In the genomic region with DNA sequence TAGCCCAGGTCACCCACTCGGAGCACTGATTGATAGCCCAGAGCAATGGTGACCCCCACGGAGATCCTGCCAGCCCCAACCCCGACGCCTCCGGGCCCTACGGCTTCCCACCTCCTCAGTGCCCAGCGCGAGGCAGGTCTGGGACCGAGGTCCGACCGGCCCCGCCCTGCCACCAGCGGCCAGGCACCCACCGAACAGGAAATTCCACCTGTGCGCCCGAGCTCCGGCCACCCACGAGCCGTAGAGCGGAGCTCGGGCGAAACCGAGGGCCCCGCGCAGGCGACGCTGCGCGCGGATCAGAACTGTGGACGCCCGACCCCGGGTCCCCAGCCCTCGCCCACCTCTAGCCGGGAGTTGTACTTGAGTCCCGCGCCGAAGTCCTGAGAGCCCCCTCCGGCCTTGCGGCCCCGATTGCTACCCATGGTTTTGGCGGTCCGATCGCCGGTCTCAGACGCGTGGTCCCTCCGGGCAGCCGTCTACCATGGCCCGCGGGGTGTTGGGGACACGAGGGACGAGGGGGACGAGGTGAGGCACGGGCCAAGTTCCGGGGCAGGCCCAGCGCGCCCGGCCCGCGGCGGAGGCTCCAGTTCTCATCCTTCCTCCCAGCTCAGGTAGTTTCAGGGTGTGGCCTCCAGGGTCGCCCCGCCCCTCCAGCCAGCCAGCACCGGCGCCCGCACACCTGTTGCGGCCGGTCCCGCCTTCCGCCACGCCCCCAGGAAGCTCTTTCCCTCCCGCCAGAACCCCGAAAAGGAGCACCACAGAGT, we compare ENCODE assay signal across 8 mouse cellular contexts. TPM values are rescaled to one million over a fixed set of nuclear protein-coding genes. Genes with fewer than 3 reads are reported as not detected.
DNase-seq lines count a peak whose midpoint lies in the region; ATAC-seq and TF ChIP-seq lines count a peak whose summit lies in the region.

A gene (minus strand): TSS at position 649 of the 764 bp plus-strand sequence.

- peak; percentile 36; the same call in 1 of the 2 replicates for ATAC-seq in hindbrain, embryonic 15.5 days (ENCODE audit: low FRiP score, low read depth)
- peak; percentile 45; the same call in 1 of the 2 replicates for ATAC-seq in midbrain, postnatal 0 days (ENCODE audit: low FRiP score)

- H3K27me3 ChIP-seq in hindbrain, embryonic 15.5 days, result peaks cover 54% of the 10 kb centered on the region
- H3K27me3 ChIP-seq in liver, adult 2 months (ENCODE audit: control insufficient read depth, insufficient read depth, low read length), result peaks cover 9% of the 10 kb centered on the region
- peaks cover 21% of the 10 kb centered on the region for H3K27me3 ChIP-seq in midbrain, postnatal 0 days (ENCODE audit: insufficient read depth, low read length)

- H3K9me3 ChIP-seq in hindbrain, embryonic 15.5 days, result no peaks in the 10 kb centered on the region
- H3K9me3 ChIP-seq in midbrain, postnatal 0 days (ENCODE audit: low read length), result no peaks in the 10 kb centered on the region

- no peaks in the 10 kb centered on the region for H3K36me3 ChIP-seq in hindbrain, embryonic 15.5 days
- H3K36me3 ChIP-seq in liver, adult 2 months (ENCODE audit: control insufficient read depth, insufficient read depth, low read length), result no peaks in the 10 kb centered on the region
- no peaks in the 10 kb centered on the region for H3K36me3 ChIP-seq in midbrain, postnatal 0 days (ENCODE audit: insufficient read depth, low read length)

- H3K79me2 ChIP-seq in liver, adult 2 months (ENCODE audit: control insufficient read depth, insufficient read depth, low read length), result no peaks in the 10 kb centered on the region

- DNase-seq in cerebellum, postnatal 10 days, result peak; percentile 41 to 50
- no peak for DNase-seq in cerebellum, postnatal 4 days (ENCODE audit: low spot score in 2 of 2)
- DNase-seq in liver, adult 2 months (ENCODE audit: extremely low read depth, low read depth, low spot score), result no peak
- no peak for DNase-seq in midbrain, postnatal 0 days (ENCODE audit: low spot score)
- DNase-seq in thymus, postnatal 14 days, result peak; percentile 70
- DNase-seq in frontal cortex, postnatal 36 days (ENCODE audit: low spot score in 2 of 2), result no peak

- TF ChIP-seq CTCF in cortical plate, adult 2 months (IDR thresholded peaks at IDR 0.05; ENCODE audit: extremely low read depth, insufficient read depth, low read length), result no peak
- no peak for TF ChIP-seq CTCF in liver, adult 2 months (IDR thresholded peaks at IDR 0.05; ENCODE audit: low read depth, low read length)
- no peak for TF ChIP-seq CTCF in midbrain, postnatal 0 days (IDR thresholded peaks at IDR 0.05)

- no peak within 1 kb of the TSS for H3K27ac ChIP-seq in cortical plate, adult 2 months (ENCODE audit: insufficient read depth, low read length)
- H3K27ac ChIP-seq in hindbrain, embryonic 15.5 days (replicated peaks), result no peak within 1 kb of the TSS
- no peak within 1 kb of the TSS for H3K27ac ChIP-seq in liver, adult 2 months (replicated peaks; ENCODE audit: insufficient read depth, low read depth, low read length)
- H3K27ac ChIP-seq in midbrain, postnatal 0 days (ENCODE audit: low read depth, low read length), result no peak within 1 kb of the TSS

- under 1% methylated on average over 73 of the region's 74 CpGs for WGBS in hindbrain, embryonic 15.5 days
- WGBS in liver, adult 2 months, result 1% methylated on average over 74 of the region's 74 CpGs
- under 1% methylated on average over 64 of the region's 74 CpGs for WGBS in midbrain, postnatal 0 days

- H3K4me3 ChIP-seq in cortical plate, adult 2 months (ENCODE audit: insufficient read depth, low read length), result peak within 1 kb of the TSS; percentile 15; the same call in 1 of the 2 replicates
- peak within 1 kb of the TSS; percentile 45 for H3K4me3 ChIP-seq in hindbrain, embryonic 15.5 days
- H3K4me3 ChIP-seq in liver, adult 2 months (ENCODE audit: insufficient read depth, low read depth, low read length), result peak within 1 kb of the TSS; percentile 59; the same call in 1 of the 2 replicates
- H3K4me3 ChIP-seq in midbrain, postnatal 0 days (ENCODE audit: low read depth, low read length), result peak within 1 kb of the TSS; percentile 47

- H3K4me1 ChIP-seq in cortical plate, adult 2 months (ENCODE audit: control insufficient read depth, insufficient read depth, low read length), result no peaks in the 10 kb centered on the region; the same call in 1 of the 2 replicates
- H3K4me1 ChIP-seq in hindbrain, embryonic 15.5 days (replicated peaks), result peaks cover 21% of the 10 kb centered on the region
- H3K4me1 ChIP-seq in liver, adult 2 months (ENCODE audit: control insufficient read depth, insufficient read depth, low read length), result no peaks in the 10 kb centered on the region; the same call in 1 of the 2 replicates
- 0 out of 2 replicates have a peak, but pooled peaks cover 2% of the 10 kb centered on the region for H3K4me1 ChIP-seq in midbrain, postnatal 0 days (ENCODE audit: insufficient read depth, low read length)

- peak within 1 kb of the TSS; percentile 34; the same call in 1 of the 2 replicates for H3K9ac ChIP-seq in hindbrain, embryonic 15.5 days
- peak within 1 kb of the TSS; percentile 51; the same call in 1 of the 2 replicates for H3K9ac ChIP-seq in liver, adult 2 months (ENCODE audit: low read depth, low read length)
- H3K9ac ChIP-seq in midbrain, postnatal 0 days (replicated peaks; ENCODE audit: low read length, poor library complexity, severe bottlenecking), result peak within 1 kb of the TSS; percentile 52; the same call in 1 of the 2 replicates

- no peak for TF ChIP-seq POLR2A in cortical plate, adult 2 months (IDR thresholded peaks at IDR 0.05; ENCODE audit: extremely low read depth, insufficient read depth, low read length)
- no peak for TF ChIP-seq POLR2A in liver, adult 2 months (IDR thresholded peaks at IDR 0.05; ENCODE audit: extremely low read depth, insufficient read depth, low read length)

- peak within 1 kb of the TSS; percentile 96 for H3K4me2 ChIP-seq in hindbrain, embryonic 15.5 days
- peak within 1 kb of the TSS; percentile 83 for H3K4me2 ChIP-seq in midbrain, postnatal 0 days (ENCODE audit: low read depth, low read length, poor library complexity, severe bottlenecking)

RNA-seq across cellular contexts. Expression of the gene that starts here (rescaled TPM):
- polyA plus RNA-seq in cortical plate, adult 2 months (2012; rRNA removed), result 0.29 and 0.55 TPM in 2 replicates
- polyA plus RNA-seq in hindbrain, embryonic 15.5 days (2015; fragmentation: Nextera tagmentation; extraction: Ambion mirVana), result 0.62 and 0.91 TPM in 2 replicates
- 0.27 and 0.46 TPM in 2 replicates for total RNA-seq in liver, adult 2 months (2014; rRNA removed)
- polyA plus RNA-seq in liver, adult 2 months (2012; rRNA removed), result 0.31 and 0.37 TPM in 2 replicates
- 1.4 and 1.9 TPM in 2 replicates for total RNA-seq in midbrain, postnatal 0 days (2014; rRNA removed)
- polyA plus RNA-seq in midbrain, postnatal 0 days (2015; fragmentation: Nextera tagmentation; extraction: Ambion mirVana), result 1.2 and 1.5 TPM in 2 replicates

Comparison
In these comparisons a context has a peak if more than half of its experiments do, and no peak if none do; other contexts are left out.
1. DNase-seq: peak in cerebellum, postnatal 10 days (2 of 2) and thymus, postnatal 14 days (single experiment); none in cerebellum, postnatal 4 days (0 of 2), liver, adult 2 months (single experiment), midbrain, postnatal 0 days (single experiment) and frontal cortex, postnatal 36 days (0 of 2).
2. Peak in ATAC-seq, H3K4me3 ChIP-seq, H3K9ac ChIP-seq and H3K4me2 ChIP-seq in hindbrain, embryonic 15.5 days; RNA of the gene not detected or under 1 TPM.
3. Peak in every context shown above with its lines, with median percentiles within 50 percentile points of each other: H3K4me3 ChIP-seq and H3K9ac ChIP-seq.